8 mouse cellular contexts compared by ENCODE assay signal in the genomic region with DNA sequence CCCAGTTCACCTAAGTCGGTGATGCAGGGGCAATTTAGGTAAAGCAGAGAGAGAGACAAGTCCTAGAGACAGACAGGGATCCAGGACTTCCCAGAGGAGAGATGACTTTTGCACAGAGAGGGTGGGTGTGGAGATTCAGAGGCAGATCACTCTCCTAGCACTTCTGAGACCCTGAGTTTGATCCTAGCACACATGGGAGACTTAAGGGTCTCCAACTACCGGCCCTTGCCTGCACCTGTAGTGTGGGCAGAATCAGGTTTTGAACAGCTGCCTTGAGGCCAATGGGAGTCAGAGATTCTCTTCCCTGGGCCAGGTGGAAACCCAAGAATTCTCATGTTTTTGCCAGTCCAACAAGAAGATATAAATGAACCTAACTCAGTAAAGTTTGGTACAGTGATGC. TPM values are rescaled to one million over a fixed set of nuclear protein-coding genes. Genes with fewer than 3 reads are reported as not detected.
DNase-seq lines count a peak whose midpoint lies in the region; ATAC-seq and TF ChIP-seq lines count a peak whose summit lies in the region.

No protein-coding gene starts in this region.

- H3K4me2 ChIP-seq in kidney, embryonic 15.5 days: peak overlapping the region; percentile 87
- H3K4me2 ChIP-seq in limb, embryonic 11.5 days (ENCODE audit: low read depth, severe bottlenecking): no peak overlapping the region; the same call in 1 of the 2 replicates
- peak overlapping the region; percentile 76 for H3K4me2 ChIP-seq in neural tube, embryonic 12.5 days (replicated peaks)

- no peaks in the 10 kb centered on the region for H3K9me3 ChIP-seq in kidney, embryonic 15.5 days (replicated peaks)
- H3K9me3 ChIP-seq in forebrain, embryonic 10.5 days: no peaks in the 10 kb centered on the region
- no peaks in the 10 kb centered on the region for H3K9me3 ChIP-seq in limb, embryonic 11.5 days (ENCODE audit: control insufficient read depth, low read length)
- no peaks in the 10 kb centered on the region for H3K9me3 ChIP-seq in neural tube, embryonic 12.5 days

- 18% methylated on average over 2 of the region's 2 CpGs for WGBS in kidney, embryonic 15.5 days
- 52% methylated on average over 2 of the region's 2 CpGs for WGBS in kidney, adult 2 months
- WGBS in forebrain, embryonic 10.5 days: 27% methylated on average over 2 of the region's 2 CpGs
- WGBS in limb, embryonic 11.5 days: 27% methylated on average over 2 of the region's 2 CpGs
- 17% methylated on average over 2 of the region's 2 CpGs for WGBS in neural tube, embryonic 12.5 days

- no peak for TF ChIP-seq POLR2A in kidney, adult 2 months (IDR thresholded peaks at IDR 0.05; ENCODE audit: low read depth, low read length)

- DNase-seq in kidney, adult 2 months: no peak
- DNase-seq in forebrain, embryonic 10.5 days (ENCODE audit: extremely low spot score, low spot score): no peak
- DNase-seq in limb, embryonic 11.5 days (ENCODE audit: low spot score): no peak
- DNase-seq in layer of hippocampus, adult 18-20 months (ENCODE audit: low spot score in 2 of 2): no peak
- no peak for DNase-seq in embryo, embryonic 11 days

- no peak overlapping the region for H3K27ac ChIP-seq in kidney, embryonic 15.5 days
- no peak overlapping the region for H3K27ac ChIP-seq in kidney, adult 2 months (ENCODE audit: insufficient read depth, low read depth, low read length)
- no peak overlapping the region for H3K27ac ChIP-seq in forebrain, embryonic 10.5 days
- no peak overlapping the region for H3K27ac ChIP-seq in limb, embryonic 11.5 days (replicated peaks; ENCODE audit: low read depth, low read length)
- H3K27ac ChIP-seq in neural tube, embryonic 12.5 days: no peak overlapping the region

- no peak overlapping the region for H3K9ac ChIP-seq in kidney, embryonic 15.5 days
- H3K9ac ChIP-seq in limb, embryonic 11.5 days (ENCODE audit: low read length): no peak overlapping the region
- no peak overlapping the region for H3K9ac ChIP-seq in neural tube, embryonic 12.5 days

- H3K4me3 ChIP-seq in kidney, embryonic 15.5 days (replicated peaks): peak overlapping the region; percentile 49
- H3K4me3 ChIP-seq in kidney, adult 2 months (ENCODE audit: insufficient read depth, low read depth, low read length): no peak overlapping the region
- H3K4me3 ChIP-seq in forebrain, embryonic 10.5 days: peak overlapping the region; percentile 55
- no peak overlapping the region for H3K4me3 ChIP-seq in limb, embryonic 11.5 days (ENCODE audit: low read depth, low read length)
- H3K4me3 ChIP-seq in neural tube, embryonic 12.5 days: no peak overlapping the region

- ATAC-seq in kidney, embryonic 15.5 days (replicated peaks; ENCODE audit: low FRiP score): no peak
- 0 out of 2 replicates have a peak, but pooled peaks have one; percentile 14 for ATAC-seq in limb, embryonic 11.5 days (ENCODE audit: insufficient number of reproducible peaks, low FRiP score, low TSS enrichment, low read depth)
- ATAC-seq in neural tube, embryonic 12.5 days (ENCODE audit: low FRiP score, low read depth): no peak
- ATAC-seq in inflammation-experienced regulatory T-cells, adult 6 months: no peak

- H3K4me1 ChIP-seq in kidney, embryonic 15.5 days: peaks cover 12% of the 10 kb centered on the region
- no peaks in the 10 kb centered on the region for H3K4me1 ChIP-seq in kidney, adult 2 months (ENCODE audit: control insufficient read depth, insufficient read depth, low read length)
- peaks cover 12% of the 10 kb centered on the region for H3K4me1 ChIP-seq in forebrain, embryonic 10.5 days
- peaks cover 4% of the 10 kb centered on the region; the same call in 1 of the 2 replicates for H3K4me1 ChIP-seq in limb, embryonic 11.5 days (ENCODE audit: control insufficient read depth, insufficient read depth, low read length)
- H3K4me1 ChIP-seq in neural tube, embryonic 12.5 days: peaks cover 11% of the 10 kb centered on the region

- no peaks in the 10 kb centered on the region for H3K36me3 ChIP-seq in kidney, embryonic 15.5 days
- H3K36me3 ChIP-seq in kidney, adult 2 months (ENCODE audit: control insufficient read depth, insufficient read depth, low read length): no peaks in the 10 kb centered on the region
- H3K36me3 ChIP-seq in forebrain, embryonic 10.5 days (replicated peaks): no peaks in the 10 kb centered on the region
- H3K36me3 ChIP-seq in limb, embryonic 11.5 days (ENCODE audit: control insufficient read depth, insufficient read depth, low read length): no peaks in the 10 kb centered on the region
- no peaks in the 10 kb centered on the region for H3K36me3 ChIP-seq in neural tube, embryonic 12.5 days

- no peak for TF ChIP-seq CTCF in kidney, adult 2 months (conservative IDR thresholded peaks at IDR 0.05; ENCODE audit: insufficient read depth, insufficient read length, low read depth, low read length)

- peaks cover 74% of the 10 kb centered on the region for H3K27me3 ChIP-seq in kidney, embryonic 15.5 days
- no peaks in the 10 kb centered on the region for H3K27me3 ChIP-seq in kidney, adult 2 months (replicated peaks; ENCODE audit: control insufficient read depth, insufficient read depth, low read length)
- peaks cover 90% of the 10 kb centered on the region for H3K27me3 ChIP-seq in forebrain, embryonic 10.5 days (ENCODE audit: poor library complexity, severe bottlenecking)
- H3K27me3 ChIP-seq in limb, embryonic 11.5 days (ENCODE audit: control insufficient read depth, insufficient read depth, low read length): peaks cover 27% of the 10 kb centered on the region
- peaks cover 51% of the 10 kb centered on the region for H3K27me3 ChIP-seq in neural tube, embryonic 12.5 days (replicated peaks)

RNA-seq across cellular contexts. Expression of a gene that starts 0.5 kb away (rescaled TPM):
- polyA plus RNA-seq in kidney, embryonic 15.5 days (2015; fragmentation: Nextera tagmentation; extraction: Ambion mirVana): 0.58 and 0.78 TPM in 2 replicates
- 26.8 and 40.4 TPM in 2 replicates for polyA plus RNA-seq in kidney, adult 2 months (2012; rRNA removed)
- 0.18 and 0.78 TPM in 2 replicates for polyA plus RNA-seq in forebrain, embryonic 10.5 days (2016; fragmentation: Nextera tagmentation; extraction: Ambion mirVana)
- not detected in 2 replicates for polyA plus RNA-seq in limb, embryonic 11.5 days (2014; fragmentation: Nextera tagmentation; extraction: Ambion mirVana)
- polyA plus RNA-seq in neural tube, embryonic 12.5 days (2016; fragmentation: Nextera tagmentation; extraction: Ambion mirVana): 1.2 and 1.3 TPM in 2 replicates
- total RNA-seq in layer of hippocampus, adult 18-20 months (2021): 1 to 10 TPM; 9.9 to 10.0 TPM
- polyA plus RNA-seq in inflammation-experienced regulatory T-cells, adult 6 months (2017; shearing (Covaris generic)): not detected

RNA-seq across cellular contexts. Expression of a gene that starts 1.0 kb away (rescaled TPM):
- 0.08 and 0.12 TPM in 2 replicates for polyA plus RNA-seq in kidney, embryonic 15.5 days (2015; fragmentation: Nextera tagmentation; extraction: Ambion mirVana)
- 0.24 and 0.91 TPM in 2 replicates for polyA plus RNA-seq in kidney, adult 2 months (2012; rRNA removed)
- polyA plus RNA-seq in forebrain, embryonic 10.5 days (2016; fragmentation: Nextera tagmentation; extraction: Ambion mirVana): 0.04 and 0.09 TPM in 2 replicates
- polyA plus RNA-seq in limb, embryonic 11.5 days (2014; fragmentation: Nextera tagmentation; extraction: Ambion mirVana): 0.03 and 0.10 TPM in 2 replicates
- 0.08 and 0.15 TPM in 2 replicates for polyA plus RNA-seq in neural tube, embryonic 12.5 days (2016; fragmentation: Nextera tagmentation; extraction: Ambion mirVana)
- under 1 TPM in 1 of 2 experiments, not detected in 1; 0.15 TPM for total RNA-seq in layer of hippocampus, adult 18-20 months (2021)
- 10 to 100 TPM in 2 of 3 experiments, 1 to 10 TPM in 1; 5.2 to 42.3 (median 34.9) TPM for polyA plus RNA-seq in inflammation-experienced regulatory T-cells, adult 6 months (2017; shearing (Covaris generic))

RNA-seq across cellular contexts. Expression of a gene that starts 38.3 kb away (rescaled TPM):
- polyA plus RNA-seq in kidney, embryonic 15.5 days (2015; fragmentation: Nextera tagmentation; extraction: Ambion mirVana): 47.6 and 56.0 TPM in 2 replicates
- 4.5 and 5.3 TPM in 2 replicates for polyA plus RNA-seq in kidney, adult 2 months (2012; rRNA removed)
- polyA plus RNA-seq in forebrain, embryonic 10.5 days (2016; fragmentation: Nextera tagmentation; extraction: Ambion mirVana): 41.3 and 42.1 TPM in 2 replicates
- polyA plus RNA-seq in limb, embryonic 11.5 days (2014; fragmentation: Nextera tagmentation; extraction: Ambion mirVana): 43.4 and 47.0 TPM in 2 replicates
- polyA plus RNA-seq in neural tube, embryonic 12.5 days (2016; fragmentation: Nextera tagmentation; extraction: Ambion mirVana): 49.9 and 54.9 TPM in 2 replicates
- 10 to 100 TPM; 58.2 to 63.0 TPM for total RNA-seq in layer of hippocampus, adult 18-20 months (2021)
- polyA plus RNA-seq in inflammation-experienced regulatory T-cells, adult 6 months (2017; shearing (Covaris generic)): 10 to 100 TPM; 33.3 to 59.2 (median 57.6) TPM

RNA-seq across cellular contexts. Expression of a gene that starts 46.8 kb away (rescaled TPM):
- polyA plus RNA-seq in kidney, embryonic 15.5 days (2015; fragmentation: Nextera tagmentation; extraction: Ambion mirVana): 2.2 and 2.7 TPM in 2 replicates
- polyA plus RNA-seq in kidney, adult 2 months (2012; rRNA removed): 341 and 382 TPM in 2 replicates
- polyA plus RNA-seq in forebrain, embryonic 10.5 days (2016; fragmentation: Nextera tagmentation; extraction: Ambion mirVana): 0.15 and 0.25 TPM in 2 replicates
- polyA plus RNA-seq in limb, embryonic 11.5 days (2014; fragmentation: Nextera tagmentation; extraction: Ambion mirVana): 0.11 and 0.27 TPM in 2 replicates
- polyA plus RNA-seq in neural tube, embryonic 12.5 days (2016; fragmentation: Nextera tagmentation; extraction: Ambion mirVana): 0.22 and 0.24 TPM in 2 replicates
- total RNA-seq in layer of hippocampus, adult 18-20 months (2021): under 1 TPM; 0.17 to 0.28 TPM
- 1 to 10 TPM in 1 of 3 experiments, under 1 TPM in 2; 0.36 to 1.4 (median 0.94) TPM for polyA plus RNA-seq in inflammation-experienced regulatory T-cells, adult 6 months (2017; shearing (Covaris generic))

Comparison
In these comparisons a context has a peak if more than half of its experiments do, and no peak if none do; other contexts are left out.
1. H3K4me3 ChIP-seq: peak in kidney, embryonic 15.5 days (single experiment) and forebrain, embryonic 10.5 days (single experiment); none in kidney, adult 2 months (single experiment), limb, embryonic 11.5 days (single experiment) and neural tube, embryonic 12.5 days (single experiment).
2. RNA of a gene that starts 0.5 kb away (polyA plus RNA-seq): 26.8 to 40.4 TPM in kidney, adult 2 months; 1.2 to 1.3 TPM in neural tube, embryonic 12.5 days, 0.18 to 0.78 TPM in forebrain, embryonic 10.5 days, 0.58 to 0.78 TPM in kidney, embryonic 15.5 days, not detected in limb, embryonic 11.5 days and not detected in inflammation-experienced regulatory T-cells, adult 6 months; every median in the first group is over 10 times any median in the second.